Mouse (Mus musculus) A20 (cell line): ENCODE measurements at regions not wholly inside any gene's neighbourhood (a gene's known extent, or its start where the extent isn't known, plus 50 kb on each side); places are given as distances from the start of the nearest gene placed in this dataset.

Experiments
- DNase-seq: peaks from one replicate; pipeline ENCODE4 v3.0.0-alpha.2; 2011; ENCODE audit warnings: low read depth, low spot score

- no peak for DNase-seq
Measured at GRCm38 (mm10) chr7:137882876-137883275, 445.5 kb downstream of the Glrx3 start.

GRCm38 (mm10) chr7:137883701-137884100, 446.3 kb downstream of the Glrx3 start:
- no peak for DNase-seq

DNA sequence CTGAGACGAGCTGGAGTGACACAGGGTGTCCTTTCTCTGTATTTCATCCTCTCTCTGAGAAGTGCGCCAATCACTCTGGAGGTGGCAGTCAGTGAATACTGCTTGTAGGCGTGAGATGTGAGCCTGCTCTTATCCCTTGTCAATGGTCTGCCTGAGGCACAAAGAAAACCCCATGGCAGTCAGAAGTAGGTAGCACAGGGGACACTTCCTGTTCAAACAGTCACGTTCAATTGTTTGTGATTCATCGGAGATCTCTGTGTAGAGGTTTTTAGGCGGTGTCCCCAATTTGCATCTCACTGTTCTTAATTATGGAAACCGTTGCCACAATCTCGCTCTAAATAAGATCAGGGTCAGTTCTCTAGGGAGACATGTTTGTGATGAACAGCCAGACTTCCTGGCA, 447.7 kb downstream of the Glrx3 start:
- no peak for DNase-seq

DNA sequence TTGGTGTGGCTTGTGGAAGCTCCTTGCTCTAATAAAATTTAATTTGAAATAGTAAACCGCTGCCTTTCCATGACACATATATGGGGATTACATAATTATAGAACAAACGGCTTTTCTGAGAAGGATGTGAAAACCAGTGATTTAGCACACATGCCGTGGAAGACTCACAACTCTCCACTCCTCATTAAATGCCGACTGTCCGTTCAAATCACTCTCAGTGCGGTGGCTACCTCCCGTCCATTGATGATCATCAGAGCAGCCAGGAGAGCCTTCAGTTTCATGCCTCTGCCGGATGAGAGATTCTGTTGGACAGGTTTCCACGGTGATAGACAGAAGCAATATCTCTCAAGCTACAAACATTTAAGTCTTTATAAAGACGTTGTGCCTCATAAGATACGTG, 451.3 kb downstream of the Glrx3 start:
- DNase-seq, result no peak

- DNase-seq, result no peak
Measured at GRCm38 (mm10) chr7:137906424-137907060, 469.1 kb downstream of the Glrx3 start.

GRCm38 (mm10) chr7:137909456-137909855, 472.0 kb downstream of the Glrx3 start:
- no peak for DNase-seq

GRCm38 (mm10) chr7:137913551-137914105, 476.2 kb downstream of the Glrx3 start:
- DNase-seq, result no peak

DNA sequence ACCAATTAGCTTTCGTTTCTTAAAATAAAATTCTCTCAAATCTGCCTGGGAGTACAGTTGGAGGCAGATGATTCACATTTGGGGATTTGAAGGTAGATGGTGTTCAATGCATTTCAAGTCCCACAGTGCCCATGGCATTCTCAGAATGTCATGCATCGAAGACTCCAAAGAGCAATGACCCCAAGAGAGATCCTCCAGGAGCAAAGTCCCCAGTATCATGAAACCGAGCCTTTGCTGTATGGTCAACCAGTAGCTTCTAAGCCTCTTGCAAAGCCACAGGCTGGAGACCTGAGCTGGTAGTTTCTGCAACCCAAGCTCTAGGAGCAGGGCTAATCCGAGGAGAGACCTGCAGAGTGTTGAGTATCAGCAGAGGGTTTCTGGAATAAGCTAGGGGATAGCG, 477.1 kb downstream of the Glrx3 start:
- no peak for DNase-seq

DNA sequence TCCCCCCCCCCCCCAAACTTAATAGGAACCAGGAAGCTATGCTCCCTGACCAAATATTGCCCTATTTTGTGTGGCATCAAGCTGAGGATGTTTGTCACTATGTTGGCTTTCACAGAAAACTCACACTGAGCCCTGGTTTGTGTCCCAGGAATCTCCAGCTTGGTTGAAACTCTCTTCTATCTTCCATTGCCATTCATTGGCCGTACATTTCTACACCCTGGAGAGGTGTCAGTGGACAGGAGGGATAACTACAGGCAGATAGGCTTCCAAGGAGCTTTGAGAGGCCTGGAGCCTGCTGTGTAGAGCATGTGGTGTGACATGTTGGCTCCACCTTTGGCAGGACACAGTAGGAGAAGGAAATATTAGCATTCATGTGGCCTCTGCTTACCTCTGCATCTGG, 478.9 kb downstream of the Glrx3 start:
- no peak for DNase-seq

DNA sequence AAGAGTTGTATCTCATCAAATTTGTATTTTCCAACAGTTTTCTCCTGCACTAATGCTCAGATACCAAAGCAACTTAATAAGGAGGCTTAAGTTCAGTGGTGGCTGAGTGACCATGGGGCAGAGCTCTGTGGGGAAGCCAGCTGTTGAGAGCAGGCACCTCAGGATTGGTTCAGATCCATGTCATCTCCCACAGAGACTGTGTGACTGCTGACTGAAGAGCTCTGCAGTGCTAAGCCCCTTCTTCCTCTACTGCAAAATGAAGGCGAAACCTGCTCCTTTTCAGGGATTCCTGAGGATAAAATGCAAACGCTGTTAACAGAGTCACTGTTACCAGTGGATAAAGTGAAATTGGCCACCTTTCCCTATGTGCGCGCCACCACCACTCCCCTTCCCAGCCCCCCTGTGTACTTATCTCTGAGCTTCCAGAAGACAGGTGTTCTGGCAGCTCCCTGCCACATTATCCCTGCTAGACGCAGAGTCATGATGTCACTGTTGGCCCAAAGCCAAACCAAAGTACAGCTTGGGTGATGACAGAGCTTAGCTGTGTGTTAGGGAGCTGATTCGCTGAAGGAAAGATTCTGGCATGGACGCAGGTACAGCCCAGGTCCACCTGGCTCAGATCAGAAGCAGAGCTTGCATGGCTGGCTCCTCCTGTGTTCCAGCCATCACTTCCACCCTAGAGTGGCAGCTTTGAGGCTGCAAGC, 472.9 kb downstream of the Tcerg1l start:
- DNase-seq, result no peak

GRCm38 (mm10) chr7:137925656-137926055, 471.9 kb downstream of the Tcerg1l start:
- DNase-seq, result no peak

DNA sequence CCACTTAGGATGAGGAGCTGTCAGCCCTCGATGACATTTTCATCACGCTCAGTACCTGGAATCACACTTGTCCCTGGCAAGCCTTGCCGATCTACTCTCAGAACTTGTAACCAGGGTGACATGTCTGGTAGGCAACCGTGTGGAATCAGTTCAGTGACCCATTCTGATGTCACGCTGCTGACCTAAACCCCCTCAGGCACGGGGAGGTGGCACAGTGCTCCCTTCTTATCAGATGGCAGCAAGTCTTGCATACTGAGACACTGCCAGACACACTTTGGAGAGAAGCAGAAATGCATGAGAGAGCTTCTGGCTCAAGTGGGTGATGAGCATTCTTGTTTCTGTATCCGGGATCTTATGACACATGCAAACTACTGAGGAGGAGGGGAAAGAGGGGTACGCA, 470.2 kb downstream of the Tcerg1l start:
- no peak for DNase-seq

DNA sequence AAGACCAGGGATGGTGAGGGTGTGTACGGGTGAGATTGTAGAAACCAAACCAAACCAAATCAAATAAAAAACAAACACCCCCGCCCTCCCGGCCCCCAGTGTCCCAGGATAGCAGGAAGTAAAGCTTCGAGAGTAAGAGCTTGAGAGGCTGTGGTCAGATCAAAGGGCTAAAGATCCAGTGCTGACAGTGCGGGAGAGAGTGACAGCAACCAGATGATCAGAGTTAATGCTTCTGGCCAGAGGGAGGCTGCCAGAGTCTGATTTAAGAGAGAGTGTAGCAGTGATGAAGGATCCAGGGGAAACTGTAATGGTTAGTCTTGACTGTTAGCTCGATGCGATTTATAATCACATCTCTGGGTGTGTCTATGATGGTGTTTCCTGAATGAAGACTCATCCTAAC, 467.3 kb downstream of the Tcerg1l start:
- no peak for DNase-seq

- no peak for DNase-seq
Measured at GRCm38 (mm10) chr7:137935896-137936295, 461.6 kb downstream of the Tcerg1l start.

DNA sequence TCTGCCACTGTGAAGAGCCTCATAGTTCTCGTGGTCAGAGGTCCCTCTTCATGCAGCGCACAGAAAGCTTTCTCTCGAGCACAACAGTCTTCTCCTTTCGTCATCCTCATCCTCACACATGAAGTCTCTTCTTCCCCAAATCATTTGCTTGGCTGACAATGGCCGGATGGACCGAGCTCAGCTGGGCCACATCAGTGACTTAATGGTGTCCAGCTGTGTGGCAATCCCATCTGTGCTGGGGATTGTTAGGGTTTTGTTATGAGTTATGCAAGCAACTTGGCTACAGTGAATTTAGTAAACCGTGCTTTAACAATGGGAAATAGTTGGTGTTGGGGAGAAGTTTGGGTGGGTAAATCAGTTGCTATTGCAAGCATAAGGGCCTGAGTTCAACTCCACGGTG, 458.4 kb downstream of the Tcerg1l start:
- DNase-seq, result no peak

GRCm38 (mm10) chr7:137940084-137940483, 457.4 kb downstream of the Tcerg1l start:
- DNase-seq, result no peak

DNA sequence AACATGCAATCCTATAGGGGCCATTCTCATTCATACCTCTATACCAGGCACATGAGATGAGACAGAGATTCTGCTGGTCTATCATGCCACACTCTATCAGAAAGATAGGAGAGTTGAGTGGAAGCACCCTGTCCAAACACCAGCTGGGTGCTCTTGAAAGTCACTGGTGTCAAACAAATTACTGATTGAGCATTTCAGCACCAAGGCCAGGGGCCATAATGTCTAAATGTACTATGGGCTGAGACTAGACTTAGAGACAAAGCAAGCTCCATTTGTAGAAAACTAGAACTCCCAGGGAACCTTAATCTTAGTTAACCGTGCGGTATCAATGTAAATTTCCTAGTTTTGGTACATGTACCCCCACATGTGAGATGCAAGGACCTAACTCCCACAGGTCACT, 452.5 kb downstream of the Tcerg1l start:
- no peak for DNase-seq

- no peak for DNase-seq
Measured at GRCm38 (mm10) chr7:137947424-137947823, 450.1 kb downstream of the Tcerg1l start.

DNA sequence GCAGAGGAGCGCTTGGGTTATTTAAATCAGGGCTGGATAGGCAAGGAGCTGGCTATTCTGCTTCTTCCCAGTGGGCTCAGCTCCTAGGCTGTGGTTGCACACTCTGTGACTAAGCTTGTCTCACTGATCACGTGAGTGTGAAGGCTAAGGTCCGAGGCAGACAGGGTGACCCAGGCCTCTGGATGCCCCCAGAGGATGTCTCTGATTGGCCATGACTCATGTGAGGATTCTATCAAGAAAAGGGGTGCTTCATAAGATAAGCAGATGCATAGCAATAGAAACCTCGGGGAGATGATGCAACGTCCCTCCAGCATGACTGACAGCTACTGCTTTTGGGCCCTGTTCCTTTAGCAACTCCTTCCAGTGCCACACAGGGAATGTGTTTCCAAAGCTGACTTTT, 440.2 kb downstream of the Tcerg1l start:
- DNase-seq, result no peak

DNA sequence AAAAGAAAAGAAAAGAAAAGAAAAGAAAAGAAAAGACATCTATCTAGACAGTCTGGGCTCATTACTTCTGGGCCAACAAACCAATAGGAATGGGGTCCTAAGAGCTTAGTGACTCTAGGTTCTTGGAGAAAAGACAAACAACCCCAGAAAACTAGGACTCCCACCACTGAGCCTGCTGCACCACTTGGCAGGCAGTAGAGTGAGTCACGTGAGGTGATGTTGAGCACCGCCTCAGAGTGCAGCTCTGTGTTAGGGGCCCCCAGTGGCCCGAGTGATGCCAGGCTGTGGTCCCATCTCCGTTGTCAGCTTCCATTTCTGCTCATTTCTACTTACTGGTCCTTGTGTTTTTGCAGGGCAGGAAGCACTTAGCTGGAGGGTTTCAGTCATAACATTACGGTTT, 439.7 kb downstream of the Tcerg1l start:
- no peak for DNase-seq

- DNase-seq, result no peak
Measured at GRCm38 (mm10) chr7:137963470-137964095, 433.9 kb downstream of the Tcerg1l start.

DNA sequence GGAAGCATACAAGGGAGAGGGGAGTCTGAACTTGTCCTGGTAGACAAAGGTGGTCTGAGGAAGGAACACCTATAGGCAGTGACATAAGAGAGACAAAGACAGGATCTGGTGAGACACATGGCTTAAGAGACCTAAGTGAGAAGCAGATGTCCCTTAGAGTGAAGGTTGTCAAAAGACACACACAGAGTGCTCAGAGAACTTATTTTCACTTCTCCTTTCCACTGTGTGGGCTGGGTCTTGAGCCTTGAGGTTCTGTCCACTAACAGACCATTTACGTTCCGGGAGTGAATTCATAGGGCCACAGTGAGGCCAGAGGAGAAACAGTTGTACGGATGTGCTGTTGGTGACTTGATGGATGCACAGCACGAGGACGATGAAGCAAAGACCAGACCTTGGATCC, 422.8 kb downstream of the Tcerg1l start:
- peak; percentile 1 for DNase-seq

DNA sequence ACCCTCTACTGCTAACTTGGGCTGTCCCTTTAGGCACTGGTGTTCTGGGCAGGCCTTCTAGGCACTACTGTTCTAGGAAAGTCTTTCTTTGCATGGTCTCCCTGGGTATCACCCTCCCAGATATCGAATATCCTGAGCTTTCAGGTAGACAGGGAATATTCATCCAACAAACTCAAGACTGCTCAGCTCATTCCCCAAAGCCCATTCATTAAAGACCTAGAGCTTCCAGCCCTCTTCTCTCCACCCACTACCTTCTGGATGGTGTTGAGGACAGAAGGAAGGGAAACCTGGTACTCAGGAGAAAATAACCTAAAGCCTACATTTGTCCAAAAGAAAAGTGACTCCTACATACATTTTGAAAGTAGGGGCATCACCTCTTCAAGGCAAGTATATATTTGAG, 420.0 kb downstream of the Tcerg1l start:
- DNase-seq, result no peak
